Mouse (Mus musculus) heart, embryonic 14.5 days (tissue): ENCODE measurements around the gene Fnip1. TPM values are rescaled to one million over a fixed set of nuclear protein-coding genes. Genes with fewer than 3 reads are reported as not detected.
A peak's percentile ranks its signal among the peaks of the same experiment; 100 is the strongest.

Experiments used
- ATAC-seq: fragments of 200-750 bp; cut with Nextera tagmentation; 2 replicates; pipeline ENCODE4 v1.8.0; 2017; ENCODE audit warnings: low read depth, moderate TSS enrichment; ENCODE audit not compliant: insufficient number of reproducible peaks, insufficient read depth, low FRiP score
- H3K27ac ChIP-seq, 2 experiments: fragments of 200-500 bp in 1 of 2; fragments of 300-500 bp in 1 of 2; sonication (generic) in 1 of 2; replicated peaks in 1 of 2; 2 replicates each; pipeline ENCODE4 v1.5.1; 2012 to 2014; ENCODE audit warnings: low read depth in 2 of 2, low read length in 2 of 2, control low read depth in 1 of 2, mild to moderate bottlenecking in 1 of 2, mixed read lengths in 1 of 2; ENCODE audit not compliant: control insufficient read depth in 1 of 2, insufficient read depth in 1 of 2
- H3K27me3 ChIP-seq: fragments of 300-500 bp; sonication (generic); 2 replicates; pipeline ENCODE4 v1.6.1; 2014; ENCODE audit warnings: mild to moderate bottlenecking, low read length, control low read depth; ENCODE audit not compliant: control insufficient read depth, insufficient read depth
- H3K36me3 ChIP-seq: fragments of 300-500 bp; sonication (generic); 2 replicates; pipeline ENCODE4 v1.6.1; 2014; ENCODE audit warnings: mild to moderate bottlenecking, control low read depth, low read length, mixed read lengths; ENCODE audit not compliant: control insufficient read depth, insufficient read depth
- H3K4me1 ChIP-seq, 2 experiments: fragments of 200-500 bp in 1 of 2; fragments of 300-500 bp in 1 of 2; sonication (generic) in 1 of 2; 2 replicates each; pipeline ENCODE4 v1.6.1; 2012 to 2014; ENCODE audit warnings: low read length in 2 of 2, control low read depth in 1 of 2, mixed read lengths in 1 of 2; ENCODE audit not compliant: control insufficient read depth in 2 of 2, insufficient read depth in 2 of 2
- H3K4me2 ChIP-seq: fragments of 300-500 bp; sonication (generic); 2 replicates; pipeline ENCODE4 v1.6.1; 2014; ENCODE audit warnings: mild to moderate bottlenecking, low read length
- H3K4me3 ChIP-seq, 2 experiments: fragments of 200-500 bp in 1 of 2; fragments of 300-500 bp in 1 of 2; sonication (generic) in 1 of 2; 2 replicates each; pipeline ENCODE4 v1.5.1; 2012 to 2014; ENCODE audit warnings: low read length in 2 of 2, mild to moderate bottlenecking in 2 of 2, control low read depth in 1 of 2, low read depth in 1 of 2, moderate library complexity in 1 of 2; ENCODE audit not compliant: control insufficient read depth in 1 of 2, insufficient read depth in 1 of 2
- H3K9ac ChIP-seq: fragments of 300-500 bp; sonication (generic); 2 replicates; pipeline ENCODE4 v1.6.1; 2014; ENCODE audit warnings: mild to moderate bottlenecking, low read length
- H3K9me3 ChIP-seq: fragments of 300-500 bp; sonication (generic); 2 replicates; pipeline ENCODE4 v1.6.1; 2016; ENCODE audit warnings: low read length, control low read depth; ENCODE audit not compliant: control insufficient read depth
- WGBS: fragments of 180-500 bp; shearing (Covaris S2); extraction: QIAGEN DNeasy Blood & Tissue Kit; methylation state at CpG from one replicate; pipeline ENCODE4 v1.1.7; 2014; 5-methylcytosine and 5-hydroxymethylcytosine counted together
- polyA plus RNA-seq: library from polyadenylated mRNA; unstranded; fragments of >200 nt; fragmentation: Nextera tagmentation; extraction: Ambion mirVana; gene quantifications from 2 replicates; pipeline ENCODE4 v1.2.1, GENCODE M21; 2014

Gene Fnip1
- polyA plus RNA-seq, 1 experiment from 2014 or later, result 11.0 TPM

DNA sequence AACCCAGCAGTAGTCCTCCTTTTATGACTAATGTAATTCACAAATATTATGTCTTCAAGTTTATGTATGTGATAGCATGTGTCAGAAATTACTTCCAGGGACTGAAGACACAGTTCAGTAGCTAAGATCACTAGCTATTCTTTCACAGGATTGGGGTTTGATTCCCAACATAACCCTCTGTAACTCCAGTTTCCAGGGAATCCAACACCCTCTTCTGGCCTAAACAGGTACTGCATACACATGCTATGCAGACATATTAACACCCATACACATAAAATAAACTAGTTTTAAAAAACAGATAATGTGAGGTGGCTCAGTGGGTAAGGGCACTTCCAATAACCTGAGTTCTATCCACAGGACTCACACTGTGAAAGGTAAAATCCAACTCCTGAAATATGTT, 27.4 kb upstream of the Fnip1 start:
- Histone ChIP-seq H3K36me3 (no peaks in the 10 kb centered on the region), H3K27ac (no peak overlapping the region), H3K4me3 (no peak overlapping the region), H3K4me2 (no peak overlapping the region), H3K4me1 (peaks cover 3 to 4% of the 10 kb centered on the region in 2 experiments; a peak in 3 of 4 replicates), H3K27me3 (no peaks in the 10 kb centered on the region), H3K9me3 (no peaks in the 10 kb centered on the region), H3K9ac (no peak overlapping the region)
- ATAC-seq, result no peak

DNA sequence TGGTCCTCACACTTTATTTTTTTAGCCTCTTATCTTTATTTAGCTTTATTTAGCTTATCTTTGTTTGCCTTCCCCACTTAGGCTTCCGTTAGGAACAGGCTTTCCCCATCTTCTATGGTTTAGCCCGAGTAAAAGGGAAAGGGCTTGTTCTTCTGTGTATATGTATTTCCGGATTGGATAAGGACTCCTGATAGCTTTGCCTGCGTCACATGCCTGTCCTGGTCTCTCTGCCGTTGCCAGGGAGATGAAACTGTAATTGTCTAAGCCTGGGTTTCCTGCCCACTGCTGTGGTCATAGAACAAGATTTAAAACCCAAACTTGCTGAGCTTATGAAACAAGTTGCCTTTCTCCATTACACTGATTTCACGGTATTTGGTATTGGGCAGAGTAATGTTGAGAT, 25.0 kb upstream of the Fnip1 start:
- ATAC-seq, result peak; percentile 66
- Histone ChIP-seq H3K4me1 (peaks cover 3 to 4% of the 10 kb centered on the region in 2 experiments; a peak in 3 of 4 replicates), H3K4me2 (peak overlapping the region; percentile 39), H3K27ac (no peak overlapping the region), H3K9me3 (no peaks in the 10 kb centered on the region), H3K4me3 (no peak overlapping the region), H3K27me3 (no peaks in the 10 kb centered on the region), H3K36me3 (no peaks in the 10 kb centered on the region), H3K9ac (no peak overlapping the region)
- 12% methylated on average over 6 of the region's 6 CpGs for WGBS

DNA sequence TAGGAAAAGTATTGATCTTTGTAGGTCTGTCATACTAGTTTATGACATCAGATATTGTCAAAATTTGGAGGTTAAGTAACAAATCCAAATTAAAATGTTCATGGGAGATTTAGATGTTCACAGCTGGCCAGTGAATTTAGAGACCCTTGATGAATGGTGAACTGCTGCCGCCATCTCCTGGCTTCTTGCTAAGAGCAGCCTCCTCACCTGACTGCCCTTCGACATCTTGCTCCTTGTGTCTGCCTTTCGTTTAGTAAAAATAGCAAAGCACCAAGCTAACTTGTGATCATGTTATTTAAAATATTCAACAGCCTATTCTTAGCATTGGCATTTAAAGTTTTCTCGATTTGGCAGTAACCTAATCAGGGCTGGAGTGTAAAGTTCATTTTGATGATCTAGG, 15.0 kb upstream of the Fnip1 start:
- H3K27ac ChIP-seq, result no peak overlapping the region
- no peak overlapping the region for H3K9ac ChIP-seq
- no peak overlapping the region for H3K4me3 ChIP-seq
- no peak overlapping the region for H3K4me2 ChIP-seq
- 50% methylated on average over 4 of the region's 4 CpGs for WGBS
- no peaks in the 10 kb centered on the region for H3K4me1 ChIP-seq
- no peaks in the 10 kb centered on the region for H3K9me3 ChIP-seq
- no peaks in the 10 kb centered on the region for H3K27me3 ChIP-seq
- H3K36me3 ChIP-seq, result no peaks in the 10 kb centered on the region
- ATAC-seq, result no peak

DNA sequence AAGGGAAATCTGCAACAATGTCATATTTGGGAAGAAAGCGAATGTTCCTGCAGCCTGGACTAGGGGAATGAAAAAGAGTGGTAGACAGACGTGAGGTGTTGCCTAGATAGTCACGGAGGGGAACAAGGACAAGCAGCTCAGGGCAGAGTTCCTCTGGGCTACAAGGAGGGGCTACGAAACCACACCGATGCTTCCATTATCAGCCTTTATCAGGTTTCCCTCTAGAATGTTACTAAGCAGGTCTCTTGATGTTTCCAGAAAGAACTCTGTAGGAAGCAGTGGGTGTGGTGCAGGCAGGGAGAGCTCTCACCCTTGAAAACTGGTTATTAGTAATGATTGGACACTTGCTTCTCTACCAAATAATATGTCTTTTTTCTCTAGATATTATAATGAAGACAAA, 11.7 kb upstream of the Fnip1 start:
- Histone ChIP-seq H3K4me3 (no peak overlapping the region), H3K4me1 (no peaks in the 10 kb centered on the region), H3K9me3 (no peaks in the 10 kb centered on the region), H3K27me3 (no peaks in the 10 kb centered on the region), H3K36me3 (no peaks in the 10 kb centered on the region), H3K4me2 (no peak overlapping the region), H3K9ac (no peak overlapping the region), H3K27ac (no peak overlapping the region)
- no peak for ATAC-seq
- 28% methylated on average over 5 of the region's 5 CpGs for WGBS

DNA sequence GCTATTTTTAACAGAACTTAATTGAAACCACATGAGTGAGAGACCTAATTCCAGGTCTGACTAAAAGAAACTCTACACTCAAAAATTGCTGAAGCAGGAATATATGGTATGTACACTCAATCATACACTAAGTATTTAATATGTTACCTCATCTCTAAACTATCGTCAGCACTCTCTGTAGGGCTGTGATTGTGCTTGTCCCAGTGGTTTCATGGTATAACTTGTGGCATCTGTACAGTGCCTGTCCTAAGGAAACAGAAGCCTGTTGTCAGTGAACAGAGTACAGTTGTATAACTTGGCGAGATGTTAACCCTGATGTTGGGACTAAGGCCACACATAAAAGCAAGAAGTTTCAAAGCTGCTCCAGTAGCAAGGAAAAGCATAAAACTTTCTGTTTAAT, 10.9 kb upstream of the Fnip1 start:
- no peaks in the 10 kb centered on the region for H3K36me3 ChIP-seq
- no peak overlapping the region for H3K27ac ChIP-seq
- no peaks in the 10 kb centered on the region for H3K27me3 ChIP-seq
- no peaks in the 10 kb centered on the region for H3K9me3 ChIP-seq
- no peak overlapping the region for H3K9ac ChIP-seq
- ATAC-seq, result no peak
- WGBS, result 74% methylated on average over 2 of the region's 2 CpGs
- no peaks in the 10 kb centered on the region for H3K4me1 ChIP-seq
- H3K4me3 ChIP-seq, result no peak overlapping the region
- no peak overlapping the region for H3K4me2 ChIP-seq

DNA sequence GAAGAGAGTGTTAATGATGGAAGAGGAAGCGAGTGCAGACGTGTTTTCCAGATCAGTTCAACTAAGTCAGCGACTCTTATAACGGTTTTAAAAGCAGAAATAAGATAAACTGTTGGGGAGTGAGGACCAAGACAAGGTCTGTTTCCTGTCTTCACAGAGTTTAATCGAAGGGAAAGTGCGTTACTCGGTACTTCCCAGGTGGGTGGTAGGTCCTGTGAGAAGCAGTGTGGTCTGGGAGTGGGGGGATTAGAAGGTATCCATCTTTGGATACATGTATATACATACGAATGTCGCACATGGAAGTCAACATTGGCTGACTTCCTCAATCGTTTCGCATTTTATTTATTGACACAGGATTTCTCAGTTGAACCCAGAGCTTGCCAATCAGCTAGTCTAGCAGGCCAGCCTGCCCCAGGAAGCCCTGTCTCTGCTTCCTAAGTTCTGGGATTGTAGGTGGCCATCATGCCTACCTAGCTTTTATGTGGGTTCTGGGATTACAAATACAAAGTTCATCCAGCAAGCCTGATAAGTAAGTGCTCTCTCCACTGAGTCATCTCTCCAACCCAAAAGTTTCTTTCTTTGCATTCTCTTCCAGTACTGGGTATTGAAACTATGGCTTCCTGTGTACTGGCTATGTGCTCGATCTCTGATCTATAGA, 10.2 kb upstream of the Fnip1 start:
- no peaks in the 10 kb centered on the region for H3K4me1 ChIP-seq
- no peak overlapping the region for H3K27ac ChIP-seq
- H3K4me2 ChIP-seq, result no peak overlapping the region
- no peak for ATAC-seq
- H3K36me3 ChIP-seq, result no peaks in the 10 kb centered on the region
- H3K9ac ChIP-seq, result no peak overlapping the region
- H3K27me3 ChIP-seq, result no peaks in the 10 kb centered on the region
- WGBS, result 64% methylated on average over 12 of the region's 12 CpGs
- H3K4me3 ChIP-seq, result no peak overlapping the region
- no peaks in the 10 kb centered on the region for H3K9me3 ChIP-seq

DNA sequence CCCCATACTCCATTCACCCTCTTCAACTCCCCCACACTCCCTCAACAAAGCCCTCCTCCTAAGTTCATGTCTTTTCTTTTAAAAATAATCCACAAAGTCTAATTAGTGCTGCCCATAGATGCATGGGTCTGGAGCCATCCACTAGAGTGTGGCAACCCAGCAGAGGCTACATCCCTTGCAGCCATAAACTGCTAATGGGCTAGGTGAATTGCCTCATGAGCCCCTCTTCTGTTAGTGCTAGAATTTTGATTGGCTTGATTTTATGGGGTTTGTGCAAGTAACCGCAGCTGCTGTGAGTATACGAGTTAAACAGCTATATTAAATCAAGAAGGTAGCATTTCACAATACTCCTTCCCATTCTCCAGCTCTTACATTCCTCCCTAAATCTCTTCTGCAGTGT, 8.8 kb upstream of the Fnip1 start:
- H3K27me3 ChIP-seq, result no peaks in the 10 kb centered on the region
- H3K9me3 ChIP-seq, result no peaks in the 10 kb centered on the region
- no peaks in the 10 kb centered on the region for H3K36me3 ChIP-seq
- H3K4me2 ChIP-seq, result no peak overlapping the region
- H3K9ac ChIP-seq, result no peak overlapping the region
- no peak overlapping the region for H3K4me3 ChIP-seq
- ATAC-seq, result no peak
- H3K4me1 ChIP-seq, result no peaks in the 10 kb centered on the region
- WGBS, result 84% methylated on average over 2 of the region's 2 CpGs
- no peak overlapping the region for H3K27ac ChIP-seq

DNA sequence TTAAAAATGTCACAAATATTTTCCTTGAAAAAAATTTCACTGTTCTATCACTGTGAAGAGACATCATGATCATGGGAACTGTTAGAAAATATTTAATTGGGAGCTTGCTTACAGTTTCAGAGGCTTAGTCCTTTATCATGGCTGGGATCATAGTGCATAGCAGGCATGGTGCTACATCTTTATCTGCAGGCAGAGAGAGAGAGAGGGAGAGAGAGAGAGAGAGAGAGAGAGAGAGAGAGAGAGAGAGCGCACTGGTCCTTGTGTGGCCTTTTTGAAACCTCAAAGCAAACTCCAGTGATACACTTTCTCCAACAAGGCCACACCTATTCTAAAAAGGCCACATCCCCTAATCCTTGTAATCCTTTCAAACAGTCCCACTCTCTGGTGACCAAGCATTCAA, 2.2 kb upstream of the Fnip1 start:
- Histone ChIP-seq H3K4me1 (peaks cover 2 to 12% of the 10 kb centered on the region in 2 experiments; a peak in 2 of 4 replicates), H3K4me2 (no peak overlapping the region), H3K27me3 (no peaks in the 10 kb centered on the region), H3K9me3 (no peaks in the 10 kb centered on the region), H3K9ac (no peak overlapping the region), H3K27ac (no peak overlapping the region), H3K4me3 (no peak overlapping the region), H3K36me3 (no peaks in the 10 kb centered on the region)
- ATAC-seq, result no peak
- 85% methylated on average over 1 of the region's 1 CpGs for WGBS
